Mouse (Mus musculus) brown adipose tissue, adult 24 weeks (tissue): Measurements from ENCODE around the gene Spdye4c. TPM values are rescaled to one million over a fixed set of nuclear protein-coding genes. Genes with fewer than 3 reads are reported as not detected.

Experiments used
- polyA plus RNA-seq: library from polyadenylated mRNA; stranded (reverse); fragments of >200 nt; gene quantifications from 2 replicates; pipeline ENCODE4 v1.2.4, GENCODE M21; 2012; ENCODE audit not compliant: missing spikeins, insufficient read depth, insufficient read length

Spdye4c gene
- polyA plus RNA-seq, 1 experiment: not detected

Other genes starting within 250 kb of the Spdye4c start
- gene Anapc1, start 96.2 kb downstream of the Spdye4c start, polyA plus RNA-seq: 17.7 and 22.3 TPM in 2 replicates
- 2.4 and 3.0 TPM in 2 replicates for gene Mertk, start 107.7 kb downstream of the Spdye4c start, polyA plus RNA-seq
- gene Tmem87b, start 226.9 kb downstream of the Spdye4c start, polyA plus RNA-seq: 12.9 and 13.7 TPM in 2 replicates